Mouse (Mus musculus): ENCODE measurements around the gene Ceacam2.
"Not testable (repeated sequence)": the region's sequence is repeated elsewhere in the genome, so short reads cannot be mapped to it uniquely, and the experiment has no call there.

DNA sequence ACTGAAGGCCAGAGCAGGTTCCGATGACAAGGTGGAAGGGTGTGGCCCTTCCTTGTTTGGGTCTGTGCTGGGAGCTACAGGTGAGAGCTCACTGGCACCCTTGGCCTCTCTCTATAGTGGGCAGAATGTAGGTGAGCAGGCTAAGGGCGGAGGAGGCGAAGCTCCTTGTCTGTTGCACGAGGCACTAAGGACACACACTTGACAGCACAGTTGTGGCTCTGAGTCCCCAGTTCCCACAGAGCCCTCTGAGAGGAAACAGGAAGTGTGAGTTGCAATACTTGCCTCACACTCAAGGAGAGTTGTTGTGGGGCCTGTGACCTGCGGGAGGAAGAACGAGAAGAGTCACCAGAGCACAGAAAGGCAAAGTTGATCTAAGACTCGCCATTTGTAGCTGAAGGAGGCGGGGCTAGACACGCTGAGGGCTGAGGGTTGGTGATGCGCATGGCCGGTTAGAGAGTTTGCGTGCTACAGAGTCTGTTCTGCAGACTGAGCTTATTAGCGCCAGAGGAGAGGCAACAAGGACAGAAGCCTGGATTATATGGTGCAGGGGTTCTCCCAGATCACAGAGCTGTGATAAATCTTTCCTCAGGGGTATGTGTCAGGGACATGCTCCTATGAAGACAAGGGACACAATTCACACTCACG, 37.3 kb upstream of the Ceacam2 start:
- not testable (repeated sequence) for TF ChIP-seq CTCF (IDR thresholded peaks at IDR 0.05); POLR2A (IDR thresholded peaks at IDR 0.05; ENCODE audit: insufficient read depth, low read depth, low read length); EP300 (IDR thresholded peaks at IDR 0.05; ENCODE audit: insufficient read depth, low read depth, low read length)

Data from heart, adult 2 months (tissue).